Mouse (Mus musculus): ENCODE data around the gene Zfp369. TPM values are rescaled to one million over a fixed set of nuclear protein-coding genes. Genes with fewer than 3 reads are reported as not detected.

Gene Zfp369
- polyA plus RNA-seq (2014; fragmentation: Nextera tagmentation; extraction: Ambion mirVana), result 14.4 and 16.7 TPM in 2 replicates

GRCm38 (mm10) chr13:65278383-65279341 lies at the start of gene Zfp369:
TSS of gene Zfp369 (plus strand) at chr13:65278814.
- peak within 1 kb of the TSS; percentile 59 for H3K4me3 ChIP-seq (ENCODE audit: low read depth, low read length)
- peak within 1 kb of the TSS; percentile 75 for H3K4me2 ChIP-seq
- 0 out of 2 replicates have a peak, but pooled peaks cover 2% of the 10 kb centered on the region for H3K4me1 ChIP-seq (ENCODE audit: control insufficient read depth, insufficient read depth, low read length)
- peak; percentile 97 for ATAC-seq (replicated peaks; ENCODE audit: insufficient number of reproducible peaks, low FRiP score, low TSS enrichment)
- peak within 1 kb of the TSS; percentile 70 for H3K27ac ChIP-seq (ENCODE audit: low read depth, low read length)
- peak within 1 kb of the TSS; percentile 81 for H3K9ac ChIP-seq (ENCODE audit: low read depth, low read length)
- no peaks in the 10 kb centered on the region for H3K36me3 ChIP-seq (ENCODE audit: control insufficient read depth, insufficient read depth, low read length)
- WGBS (ENCODE audit: insufficient replicate concordance), result under 1% methylated on average over 50 of the region's 50 CpGs
- H3K27me3 ChIP-seq (ENCODE audit: control insufficient read depth, insufficient read depth, low read length), result no peaks in the 10 kb centered on the region
- H3K9me3 ChIP-seq (replicated peaks; ENCODE audit: control insufficient read depth, low read length), result no peaks in the 10 kb centered on the region

- H3K27ac ChIP-seq (ENCODE audit: low read depth, low read length), result no peak overlapping the region
- no peak overlapping the region for H3K9ac ChIP-seq (ENCODE audit: low read depth, low read length)
- no peak for ATAC-seq (replicated peaks; ENCODE audit: insufficient number of reproducible peaks, low FRiP score, low TSS enrichment)
- no peak overlapping the region for H3K4me2 ChIP-seq
- no peaks in the 10 kb centered on the region; the same call in 1 of the 2 replicates for H3K9me3 ChIP-seq (replicated peaks; ENCODE audit: control insufficient read depth, low read length)
- peaks cover 3% of the 10 kb centered on the region; the same call in 1 of the 2 replicates for H3K4me1 ChIP-seq (ENCODE audit: control insufficient read depth, insufficient read depth, low read length)
- no peaks in the 10 kb centered on the region for H3K36me3 ChIP-seq (ENCODE audit: control insufficient read depth, insufficient read depth, low read length)
- WGBS (ENCODE audit: insufficient replicate concordance), result 64% methylated on average over 9 of the region's 9 CpGs
- H3K27me3 ChIP-seq (ENCODE audit: control insufficient read depth, insufficient read depth, low read length), result no peaks in the 10 kb centered on the region
- H3K4me3 ChIP-seq (ENCODE audit: low read depth, low read length), result no peak overlapping the region
Measured at GRCm38 (mm10) chr13:65237211-65237610, 41.4 kb upstream of the Zfp369 start.

- Histone ChIP-seq H3K9me3 (replicated peaks; ENCODE audit: control insufficient read depth, low read length) (no peaks in the 10 kb centered on the region; the same call in 1 of the 2 replicates), H3K9ac (ENCODE audit: low read depth, low read length) (peak overlapping the region; percentile 85), H3K27me3 (ENCODE audit: control insufficient read depth, insufficient read depth, low read length) (no peaks in the 10 kb centered on the region), H3K4me1 (ENCODE audit: control insufficient read depth, insufficient read depth, low read length) (peaks cover 7% of the 10 kb centered on the region; the same call in 1 of the 2 replicates), H3K4me3 (ENCODE audit: low read depth, low read length) (peak overlapping the region; percentile 84), H3K4me2 (peak overlapping the region; percentile 99), H3K36me3 (ENCODE audit: control insufficient read depth, insufficient read depth, low read length) (no peaks in the 10 kb centered on the region), H3K27ac (ENCODE audit: low read depth, low read length) (peak overlapping the region; percentile 82)
- ATAC-seq (replicated peaks; ENCODE audit: insufficient number of reproducible peaks, low FRiP score, low TSS enrichment), result peak; percentile 90
- 0% methylated on average over 28 of the region's 28 CpGs for WGBS (ENCODE audit: insufficient replicate concordance)
Measured at GRCm38 (mm10) chr13:65240509-65241098, 38.0 kb upstream of the Zfp369 start.

- under 1% methylated on average over 45 of the region's 45 CpGs for WGBS (ENCODE audit: insufficient replicate concordance)
- H3K9ac ChIP-seq (ENCODE audit: low read depth, low read length), result peak overlapping the region; percentile 85
- H3K4me2 ChIP-seq, result peak overlapping the region; percentile 99
- no peaks in the 10 kb centered on the region for H3K36me3 ChIP-seq (ENCODE audit: control insufficient read depth, insufficient read depth, low read length)
- H3K4me1 ChIP-seq (ENCODE audit: control insufficient read depth, insufficient read depth, low read length), result peaks cover 7% of the 10 kb centered on the region; the same call in 1 of the 2 replicates
- H3K27ac ChIP-seq (ENCODE audit: low read depth, low read length), result peak overlapping the region; percentile 82
- peak overlapping the region; percentile 84 for H3K4me3 ChIP-seq (ENCODE audit: low read depth, low read length)
- no peaks in the 10 kb centered on the region for H3K27me3 ChIP-seq (ENCODE audit: control insufficient read depth, insufficient read depth, low read length)
- H3K9me3 ChIP-seq (replicated peaks; ENCODE audit: control insufficient read depth, low read length), result no peaks in the 10 kb centered on the region; the same call in 1 of the 2 replicates
- ATAC-seq (replicated peaks; ENCODE audit: insufficient number of reproducible peaks, low FRiP score, low TSS enrichment), result peak; percentile 82
Measured at GRCm38 (mm10) chr13:65241099-65241626, 37.5 kb upstream of the Zfp369 start.

- peak overlapping the region; percentile 82 for H3K27ac ChIP-seq (ENCODE audit: low read depth, low read length)
- H3K4me2 ChIP-seq, result peak overlapping the region; percentile 99
- 2% methylated on average over 48 of the region's 51 CpGs for WGBS (ENCODE audit: insufficient replicate concordance)
- H3K9me3 ChIP-seq (replicated peaks; ENCODE audit: control insufficient read depth, low read length), result no peaks in the 10 kb centered on the region; the same call in 1 of the 2 replicates
- peak overlapping the region; percentile 84 for H3K4me3 ChIP-seq (ENCODE audit: low read depth, low read length)
- peak; percentile 6 for ATAC-seq (replicated peaks; ENCODE audit: insufficient number of reproducible peaks, low FRiP score, low TSS enrichment)
- no peaks in the 10 kb centered on the region for H3K36me3 ChIP-seq (ENCODE audit: control insufficient read depth, insufficient read depth, low read length)
- H3K4me1 ChIP-seq (ENCODE audit: control insufficient read depth, insufficient read depth, low read length), result peaks cover 7% of the 10 kb centered on the region; the same call in 1 of the 2 replicates
- no peaks in the 10 kb centered on the region for H3K27me3 ChIP-seq (ENCODE audit: control insufficient read depth, insufficient read depth, low read length)
- peak overlapping the region; percentile 85 for H3K9ac ChIP-seq (ENCODE audit: low read depth, low read length)
Measured at GRCm38 (mm10) chr13:65241627-65242318, 36.8 kb upstream of the Zfp369 start.

- peak overlapping the region; percentile 99 for H3K4me2 ChIP-seq
- H3K9me3 ChIP-seq (replicated peaks; ENCODE audit: control insufficient read depth, low read length), result no peaks in the 10 kb centered on the region; the same call in 1 of the 2 replicates
- peak overlapping the region; percentile 85 for H3K9ac ChIP-seq (ENCODE audit: low read depth, low read length)
- no peak overlapping the region for H3K27ac ChIP-seq (ENCODE audit: low read depth, low read length)
- H3K36me3 ChIP-seq (ENCODE audit: control insufficient read depth, insufficient read depth, low read length), result no peaks in the 10 kb centered on the region
- no peaks in the 10 kb centered on the region for H3K27me3 ChIP-seq (ENCODE audit: control insufficient read depth, insufficient read depth, low read length)
- H3K4me3 ChIP-seq (ENCODE audit: low read depth, low read length), result peak overlapping the region; percentile 84
- ATAC-seq (replicated peaks; ENCODE audit: insufficient number of reproducible peaks, low FRiP score, low TSS enrichment), result no peak
- WGBS (ENCODE audit: insufficient replicate concordance), result 23% methylated on average over 27 of the region's 27 CpGs
- peaks cover 7% of the 10 kb centered on the region; the same call in 1 of the 2 replicates for H3K4me1 ChIP-seq (ENCODE audit: control insufficient read depth, insufficient read depth, low read length)
Measured at GRCm38 (mm10) chr13:65242319-65242787, 36.3 kb upstream of the Zfp369 start.

- Histone ChIP-seq H3K4me1 (ENCODE audit: control insufficient read depth, insufficient read depth, low read length) (peaks cover 7% of the 10 kb centered on the region; the same call in 1 of the 2 replicates), H3K27ac (ENCODE audit: low read depth, low read length) (no peak overlapping the region), H3K36me3 (ENCODE audit: control insufficient read depth, insufficient read depth, low read length) (peaks cover 5% of the 10 kb centered on the region; the same call in 1 of the 2 replicates), H3K9me3 (replicated peaks; ENCODE audit: control insufficient read depth, low read length) (no peaks in the 10 kb centered on the region), H3K4me2 (no peak overlapping the region), H3K27me3 (ENCODE audit: control insufficient read depth, insufficient read depth, low read length) (no peaks in the 10 kb centered on the region), H3K9ac (ENCODE audit: low read depth, low read length) (no peak overlapping the region), H3K4me3 (ENCODE audit: low read depth, low read length) (no peak overlapping the region)
- WGBS (ENCODE audit: insufficient replicate concordance), result 96% methylated on average over 4 of the region's 4 CpGs
- no peak for ATAC-seq (replicated peaks; ENCODE audit: insufficient number of reproducible peaks, low FRiP score, low TSS enrichment)
Measured at GRCm38 (mm10) chr13:65243273-65243672, 35.3 kb upstream of the Zfp369 start.
